Mouse (Mus musculus) lung, postnatal 25 days (tissue): ENCODE measurements around the gene Mia3.
"Not testable (repeated sequence)": the region's sequence is repeated elsewhere in the genome, so short reads cannot be mapped to it uniquely, and the experiment has no call there.

Source experiments
- DNase-seq: peaks from one replicate; pipeline ENCODE4 v3.0.0; 2022; ENCODE audit warnings: low spot score

Mia3 gene

GRCm38 (mm10) chr1:183369427-183370014, at the start of gene Mia3:
Gene Mia3, minus strand, starts transcription at chr1:183369553.
- DNase-seq: peak; percentile 95

- no peak for DNase-seq
Observed at GRCm38 (mm10) chr1:183417873-183418272, 48.5 kb upstream of the Mia3 start, which contains the start of gene Hhipl2. Gene Hhipl2, plus strand, starts transcription at chr1:183418215.

GRCm38 (mm10) chr1:183414081-183414727, 44.9 kb upstream of the Mia3 start:
- no peak for DNase-seq

GRCm38 (mm10) chr1:183403396-183403795, 34.0 kb upstream of the Mia3 start:
- DNase-seq: no peak

GRCm38 (mm10) chr1:183388426-183389406, 19.4 kb upstream of the Mia3 start, which contains the start of gene Taf1a:
Gene Taf1a, plus strand, starts transcription at chr1:183388981.
- peak; percentile 93 for DNase-seq

- not testable (repeated sequence) for DNase-seq
Observed at GRCm38 (mm10) chr1:183387421-183387820, 18.1 kb upstream of the Mia3 start.

- DNase-seq: no peak
Observed at GRCm38 (mm10) chr1:183382621-183383020, 13.3 kb upstream of the Mia3 start.

GRCm38 (mm10) chr1:183381816-183382215, 12.5 kb upstream of the Mia3 start:
- no peak for DNase-seq

- DNase-seq: not testable (repeated sequence)
Observed at GRCm38 (mm10) chr1:183379376-183379775, 10.0 kb upstream of the Mia3 start.

- peak; percentile 50 for DNase-seq
Observed at GRCm38 (mm10) chr1:183378321-183378941, 9.1 kb upstream of the Mia3 start.

GRCm38 (mm10) chr1:183377045-183377444, 7.7 kb upstream of the Mia3 start:
- DNase-seq: no peak

GRCm38 (mm10) chr1:183374728-183375127, 5.4 kb upstream of the Mia3 start:
- no peak for DNase-seq

- DNase-seq: no peak
Observed at GRCm38 (mm10) chr1:183368601-183369400, 552 bp downstream of the Mia3 start.

GRCm38 (mm10) chr1:183366361-183366760, 3.0 kb downstream of the Mia3 start:
- DNase-seq: no peak

GRCm38 (mm10) chr1:183363577-183363867, 5.8 kb downstream of the Mia3 start:
- DNase-seq: no peak

GRCm38 (mm10) chr1:183362729-183363576, 6.4 kb downstream of the Mia3 start:
- DNase-seq: no peak

GRCm38 (mm10) chr1:183362301-183362700, 7.1 kb downstream of the Mia3 start:
- DNase-seq: no peak

- no peak for DNase-seq
Observed at GRCm38 (mm10) chr1:183358901-183359300, 10.5 kb downstream of the Mia3 start.

GRCm38 (mm10) chr1:183349840-183350239, 19.5 kb downstream of the Mia3 start:
- peak; percentile 65 for DNase-seq

GRCm38 (mm10) chr1:183345817-183346195, 23.5 kb downstream of the Mia3 start:
- no peak for DNase-seq
